Mouse (Mus musculus) fat pad, adult 2 months (tissue): Measurements from ENCODE around the gene Gmppa.

Experiments used
- DNase-seq: peaks from one replicate; pipeline ENCODE4 v3.0.0-alpha.2; 2011; ENCODE audit warnings: low read depth, low spot score; ENCODE audit errors: extremely low read depth

Gmppa gene

DNA sequence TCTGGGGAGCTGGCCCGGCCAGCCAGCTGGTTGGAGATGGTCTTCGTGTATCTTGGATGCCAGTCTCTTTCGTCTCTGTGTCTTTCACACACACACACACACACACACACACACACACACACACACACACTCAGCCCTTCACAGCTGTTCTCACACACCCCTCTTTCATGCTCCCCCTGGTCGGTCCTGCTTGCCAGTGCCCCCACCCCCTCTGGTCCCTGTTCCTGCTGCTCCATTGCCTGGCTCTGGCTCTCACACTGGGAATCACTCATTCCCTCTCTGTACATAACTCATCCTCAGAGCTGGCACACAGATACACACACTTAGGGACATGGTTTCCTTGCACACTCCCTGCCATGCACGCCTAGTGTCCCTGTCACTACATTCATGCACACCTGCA lies 16.2 kb downstream of the Gmppa start:
- DNase-seq, result no peak

DNA sequence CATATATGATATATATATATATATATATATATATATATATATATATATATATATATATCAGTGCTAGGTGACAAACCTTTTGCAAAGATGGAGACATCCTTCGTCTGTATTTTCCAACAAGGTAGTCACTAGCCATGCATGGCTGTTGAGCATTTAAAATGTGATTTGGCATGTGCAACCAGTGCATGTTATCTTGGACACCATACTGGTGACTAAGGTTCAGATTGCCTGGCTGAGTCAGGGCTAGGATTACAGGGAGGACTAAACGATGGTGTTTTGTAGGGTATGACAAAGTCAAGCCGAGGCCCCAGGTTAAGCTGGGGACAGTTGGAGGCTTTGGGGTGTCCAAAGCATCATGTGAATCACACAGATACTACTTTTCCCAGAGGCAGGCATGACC lies 19.7 kb downstream of the Gmppa start:
- DNase-seq, result no peak

DNA sequence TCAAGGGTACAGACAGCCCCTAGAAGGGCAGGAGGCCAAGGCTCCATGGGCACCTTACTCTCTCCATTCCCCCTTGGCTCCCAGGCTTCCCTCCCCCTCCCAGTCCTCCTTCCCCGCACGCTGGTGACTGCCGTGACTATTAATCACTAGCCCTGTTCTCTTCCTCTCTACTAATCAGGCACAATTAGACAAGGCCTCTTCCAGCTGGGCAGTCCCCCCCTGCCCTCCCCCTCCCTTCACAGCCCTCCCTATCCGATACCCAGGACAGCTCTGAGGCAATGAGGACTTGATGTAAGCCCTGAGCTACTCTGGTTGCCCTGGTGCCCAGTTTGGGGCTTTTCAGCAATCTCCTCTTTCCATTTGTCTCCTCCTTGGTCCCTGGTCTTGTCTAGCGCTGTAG lies 20.2 kb downstream of the Gmppa start:
- no peak for DNase-seq

DNA sequence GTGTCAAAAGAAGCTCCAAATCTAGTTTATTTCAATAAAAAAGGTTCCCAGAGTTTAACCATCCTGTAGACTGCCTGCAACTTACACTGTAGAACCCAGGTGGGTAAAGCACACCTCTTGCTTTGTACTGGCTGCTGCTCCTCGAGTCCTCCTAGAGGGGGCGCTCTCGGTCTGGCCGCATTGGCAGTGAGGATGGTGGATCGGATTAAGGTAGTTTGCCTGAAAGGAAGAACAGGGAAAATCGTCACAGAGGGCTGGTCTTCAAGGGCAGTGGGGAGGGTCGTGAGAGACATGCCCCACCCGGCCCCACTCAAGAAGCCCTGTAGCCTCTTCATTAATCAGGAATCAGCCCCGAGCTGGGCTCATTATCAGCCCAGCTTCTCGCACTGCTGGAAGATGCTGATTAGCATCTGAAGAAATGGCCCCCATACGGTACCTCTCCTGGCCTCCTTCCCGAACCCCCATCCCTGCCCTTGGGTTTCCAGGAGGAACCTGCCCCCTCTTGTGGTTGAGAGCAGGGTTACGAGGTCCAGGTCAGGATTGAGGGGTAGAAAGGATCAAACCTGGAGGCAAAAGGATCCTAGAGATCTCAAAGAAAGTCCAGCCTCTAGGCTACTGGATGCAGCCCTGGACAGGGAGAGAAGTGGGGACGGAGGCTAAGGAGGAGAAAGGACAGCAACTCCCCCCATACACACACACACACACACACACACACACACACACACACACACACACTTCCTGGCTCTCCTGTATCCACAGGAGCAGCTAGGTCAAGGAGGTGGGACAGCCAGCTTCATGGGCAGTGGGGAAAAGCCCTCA lies 21.2 kb downstream of the Gmppa start:
- DNase-seq, result no peak

DNA sequence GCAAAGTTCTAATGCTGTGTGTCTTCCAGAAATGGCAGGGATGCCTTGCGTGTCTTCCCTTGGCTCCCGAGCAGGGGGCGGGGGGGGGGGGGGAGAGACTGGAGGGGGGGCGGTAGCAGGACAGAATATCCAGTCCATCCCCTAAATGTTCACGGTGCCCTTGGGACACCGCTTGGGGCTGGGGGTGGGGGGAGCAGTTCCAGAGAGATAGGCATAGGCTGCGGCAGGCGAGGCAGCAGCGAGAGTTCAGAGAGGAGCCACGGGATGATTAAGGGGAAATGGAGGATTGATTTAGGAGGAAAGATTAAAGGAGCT lies 21.9 kb downstream of the Gmppa start:
- no peak for DNase-seq

DNA sequence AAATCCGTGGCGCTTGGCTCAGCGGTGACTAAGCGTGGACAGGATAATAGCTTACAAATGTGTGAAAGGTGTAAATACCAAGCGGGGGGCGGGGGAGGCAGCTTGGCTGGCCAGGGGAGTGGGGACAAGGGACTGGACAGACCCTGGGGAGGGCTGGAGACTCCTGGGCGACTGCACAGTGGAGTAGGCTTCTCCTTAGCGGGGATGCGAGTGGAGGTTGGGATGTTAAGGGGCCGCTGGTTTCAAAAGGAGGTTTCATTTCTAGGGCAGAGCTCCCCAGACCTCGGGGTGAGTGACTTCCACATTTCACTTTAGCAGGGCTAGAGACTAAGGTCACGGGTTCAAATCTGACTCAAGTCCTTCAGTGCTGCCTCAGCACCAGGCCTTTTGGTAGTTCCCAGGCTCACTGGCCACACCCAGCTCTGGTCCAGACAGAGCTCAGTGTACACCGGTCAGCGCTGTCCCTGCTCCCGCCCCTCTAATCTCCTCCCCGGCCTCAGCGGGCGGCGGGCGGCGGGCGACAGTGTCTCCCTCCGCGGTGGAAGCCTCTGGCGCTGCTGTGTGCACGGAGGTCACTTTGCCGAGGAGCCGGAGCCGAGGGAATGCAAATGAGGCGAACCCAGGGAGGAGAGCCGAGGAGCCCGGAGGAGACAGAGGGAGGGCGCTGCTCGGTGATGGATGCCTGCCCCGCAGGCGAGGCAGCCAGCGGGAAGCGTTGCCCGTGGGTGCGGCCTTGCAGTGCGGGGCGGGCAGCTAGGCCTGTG lies 22.5 kb downstream of the Gmppa start:
- DNase-seq, result no peak

DNA sequence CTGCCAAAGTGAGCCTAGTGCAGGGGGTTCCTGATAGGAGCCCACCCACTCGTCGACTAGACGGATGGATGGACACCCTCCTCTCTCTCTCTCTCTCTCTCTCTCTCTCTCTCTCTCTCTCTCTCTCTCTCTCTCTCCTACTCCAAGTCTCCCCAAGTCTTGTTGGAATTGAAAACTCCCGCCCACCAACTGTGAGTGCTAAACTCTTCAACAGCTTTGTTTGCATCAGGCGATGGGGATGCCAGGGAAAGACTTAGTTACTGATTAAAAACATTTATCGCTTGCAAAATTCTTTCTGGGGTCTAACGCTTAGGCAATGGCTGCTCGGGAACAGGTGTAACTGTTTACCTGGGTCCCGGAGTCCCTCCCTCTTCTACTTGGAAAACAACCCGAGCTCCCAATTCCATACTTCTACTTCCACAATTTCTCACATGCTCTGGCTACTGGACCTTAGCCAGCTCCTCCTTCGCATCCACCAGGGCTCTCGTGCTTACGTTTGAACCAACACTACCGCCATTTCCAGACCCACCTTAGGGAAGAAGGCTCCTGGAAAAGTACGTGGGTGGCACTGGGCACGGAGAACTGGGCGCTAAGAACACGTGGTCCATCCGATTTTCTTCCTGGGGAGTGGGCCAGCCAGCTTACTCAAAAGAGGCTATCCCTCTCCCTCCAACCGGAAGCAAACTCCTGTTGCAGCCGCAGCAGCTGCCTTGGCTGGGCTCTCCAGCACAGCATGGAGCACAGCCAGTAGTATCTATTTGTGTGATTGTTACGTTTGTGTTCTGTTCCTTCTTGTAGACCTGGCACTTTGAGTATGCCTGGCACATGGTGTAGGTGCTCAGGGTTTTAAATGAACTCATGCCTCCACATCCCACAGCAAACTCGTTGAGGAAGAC lies 23.3 kb downstream of the Gmppa start:
- DNase-seq, result no peak

DNA sequence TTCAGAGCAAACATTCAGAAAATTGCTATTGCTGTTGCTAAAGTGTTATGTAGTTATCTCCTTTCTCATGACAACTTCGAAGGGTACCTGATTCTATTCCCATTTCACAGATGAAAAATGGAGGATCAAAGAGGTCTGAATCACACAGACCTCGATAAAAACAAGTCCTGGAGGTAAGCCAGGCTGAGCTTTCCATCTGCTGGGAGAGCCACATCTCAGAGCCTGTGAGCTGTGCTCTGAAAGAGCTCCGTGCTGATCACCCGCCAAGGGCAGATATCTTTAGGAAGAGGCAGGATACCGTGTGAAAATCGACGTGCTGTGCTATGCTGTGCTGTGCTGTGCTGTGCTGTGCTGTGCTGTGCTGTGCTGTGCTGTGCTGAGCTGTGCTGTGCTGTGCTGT lies 24.6 kb downstream of the Gmppa start:
- no peak for DNase-seq

DNA sequence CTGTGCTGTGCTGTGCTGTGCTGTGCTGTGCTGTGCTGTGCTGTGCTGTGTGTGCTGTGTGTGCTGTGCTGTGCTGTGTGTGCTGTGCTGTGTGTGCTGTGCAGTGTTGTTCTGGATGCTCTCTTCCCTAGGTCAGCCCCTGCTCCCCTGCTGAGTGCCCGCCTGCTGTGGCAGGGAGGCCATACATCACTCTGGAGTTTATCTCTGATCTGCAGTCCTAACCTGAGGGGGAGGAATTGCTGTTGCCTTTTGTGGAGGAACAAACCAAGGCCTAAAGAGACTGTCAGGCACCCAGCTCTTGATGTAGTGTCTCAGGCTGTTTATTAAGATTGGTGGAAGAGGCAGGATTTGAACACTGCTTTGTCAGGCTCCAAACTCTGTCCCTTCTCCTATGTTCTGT lies 26.9 kb downstream of the Gmppa start:
- DNase-seq, result no peak

DNA sequence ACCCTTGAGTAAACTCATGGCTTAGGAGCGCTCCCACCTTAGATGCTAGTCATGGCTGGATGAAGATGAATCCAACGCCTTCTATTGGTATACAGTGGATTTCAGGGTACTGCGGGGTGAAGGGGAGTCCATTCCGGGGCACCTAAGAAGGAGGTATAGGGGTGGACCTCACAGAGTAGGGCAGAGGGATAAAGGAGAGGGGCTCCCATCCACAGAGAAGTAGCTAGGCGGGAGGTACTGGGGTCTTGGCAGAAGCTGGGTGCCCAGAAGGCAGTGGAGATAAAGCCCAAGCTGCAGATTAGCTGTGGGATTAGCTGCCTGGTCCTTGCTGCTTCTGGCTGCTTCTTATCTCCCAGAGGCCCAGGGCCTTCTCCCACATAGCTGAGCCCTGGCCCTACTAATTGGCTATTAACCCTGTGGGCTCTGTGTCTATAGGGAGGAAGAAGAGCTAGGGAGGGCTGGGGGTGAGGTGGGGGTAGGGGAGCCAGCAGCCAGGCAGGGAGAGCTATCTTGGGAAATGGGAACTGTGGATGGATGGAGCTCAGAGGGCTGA lies 28.0 kb downstream of the Gmppa start:
- DNase-seq, result no peak

DNA sequence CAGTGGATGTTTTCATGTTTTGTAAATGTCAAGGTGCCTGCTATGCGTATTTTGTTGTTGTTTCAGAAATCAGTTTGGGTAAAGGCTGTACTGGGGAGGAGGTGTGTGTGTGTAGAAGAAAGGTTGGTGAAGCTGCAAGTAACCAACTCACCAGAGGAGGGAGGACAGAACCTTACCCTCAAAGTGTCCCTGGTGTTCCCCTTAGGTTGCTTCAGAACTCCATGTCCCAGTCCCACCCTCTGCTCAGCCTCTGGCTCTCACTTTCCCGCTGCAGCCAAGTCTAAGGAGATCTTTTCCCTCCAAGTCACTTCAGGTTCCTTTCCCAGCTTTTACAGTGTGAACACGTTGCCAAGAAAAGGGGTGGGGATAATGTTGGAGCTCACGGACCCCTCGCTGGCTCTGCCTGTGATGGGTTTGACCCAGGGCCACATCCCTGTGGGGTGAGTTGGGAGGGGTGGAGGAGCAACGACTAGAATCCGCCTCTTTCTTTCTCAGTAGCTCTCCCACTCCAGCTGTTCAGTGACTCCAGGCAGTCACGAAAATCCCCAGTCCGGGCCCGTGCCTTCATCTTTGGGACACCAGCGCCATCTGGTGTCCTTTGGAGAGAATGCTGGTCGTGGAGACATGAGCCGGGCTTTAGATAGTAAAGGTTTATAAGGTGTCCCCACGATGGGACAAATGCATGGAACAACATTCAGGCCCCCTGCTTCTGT lies 31.6 kb downstream of the Gmppa start:
- no peak for DNase-seq

DNA sequence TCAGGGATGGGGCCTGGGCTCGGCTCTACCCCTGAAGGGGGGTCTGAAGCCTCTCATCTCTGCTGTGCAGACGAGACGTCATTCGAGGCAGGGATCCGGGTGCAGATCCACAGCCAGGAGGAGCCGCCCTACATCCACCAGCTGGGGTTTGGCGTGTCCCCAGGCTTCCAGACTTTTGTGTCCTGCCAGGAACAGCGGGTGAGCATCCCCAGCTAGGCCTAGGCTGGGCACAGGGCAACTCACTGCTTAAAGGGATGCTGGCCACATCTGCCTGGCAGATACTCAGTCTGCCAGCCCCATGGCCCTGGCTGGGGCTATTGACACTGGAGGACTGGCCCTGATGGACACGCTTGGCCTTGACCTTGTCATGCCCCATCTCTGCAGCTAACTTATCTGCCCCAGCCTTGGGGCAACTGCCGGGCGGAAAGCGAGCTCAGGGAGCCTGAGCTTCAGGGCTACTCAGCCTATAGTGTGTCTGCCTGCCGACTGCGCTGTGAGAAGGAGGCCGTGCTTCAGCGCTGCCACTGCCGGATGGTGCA lies 33.6 kb downstream of the Gmppa start:
- DNase-seq, result no peak

DNA sequence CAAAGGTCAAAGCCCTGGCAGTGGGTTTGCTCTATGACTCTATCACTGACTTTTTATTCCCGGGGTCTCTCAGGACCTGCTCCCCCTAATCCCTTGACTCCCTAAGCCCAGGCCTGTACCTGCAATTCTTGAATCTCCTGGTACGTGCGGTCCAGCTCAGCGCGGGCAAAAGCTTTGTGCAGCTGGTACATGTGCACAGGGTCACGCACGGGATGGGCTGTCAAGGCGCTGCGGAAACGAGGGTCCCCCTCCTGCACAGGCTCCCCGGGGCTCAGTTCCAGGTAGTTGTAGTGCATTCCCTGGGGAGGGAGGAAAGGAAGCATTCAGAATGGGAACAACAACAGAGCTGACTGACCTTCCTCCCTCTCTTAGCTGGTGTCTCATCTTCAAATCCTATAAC lies 40.7 kb downstream of the Gmppa start:
- no peak for DNase-seq

DNA sequence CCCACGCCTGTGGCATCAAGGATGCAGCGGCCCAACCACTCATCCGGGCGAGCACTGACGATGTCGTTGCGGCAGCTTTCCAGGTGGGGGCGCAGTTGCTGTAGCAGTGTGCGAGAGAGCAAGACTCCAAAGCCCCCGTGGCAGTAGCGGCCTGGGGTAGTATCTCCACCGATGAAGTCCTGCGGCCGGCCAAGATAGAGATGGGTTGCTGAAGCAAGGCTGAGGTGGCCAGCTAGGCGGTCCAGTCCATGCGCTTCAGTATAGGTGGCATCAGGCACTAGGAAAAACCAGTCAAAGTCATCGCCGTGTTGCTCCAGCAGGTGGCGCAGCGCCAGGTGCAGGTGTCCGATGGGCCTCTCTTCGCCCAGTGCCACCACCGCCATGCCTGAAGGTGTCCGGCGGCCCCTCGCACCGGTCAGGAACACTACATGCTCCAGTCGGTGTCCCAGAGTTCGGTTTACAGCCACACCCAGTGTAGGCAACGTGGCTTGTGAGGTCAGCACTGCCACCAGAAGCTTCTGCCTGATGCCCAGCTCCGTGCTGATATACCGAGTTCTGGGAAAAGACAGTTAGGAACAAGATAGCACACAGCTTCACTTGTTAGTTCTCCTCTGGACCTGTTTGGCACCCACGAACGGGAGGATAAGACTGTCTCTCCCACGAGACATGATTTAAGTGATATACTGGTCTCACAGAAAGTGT lies 41.7 kb downstream of the Gmppa start:
- DNase-seq, result no peak

DNA sequence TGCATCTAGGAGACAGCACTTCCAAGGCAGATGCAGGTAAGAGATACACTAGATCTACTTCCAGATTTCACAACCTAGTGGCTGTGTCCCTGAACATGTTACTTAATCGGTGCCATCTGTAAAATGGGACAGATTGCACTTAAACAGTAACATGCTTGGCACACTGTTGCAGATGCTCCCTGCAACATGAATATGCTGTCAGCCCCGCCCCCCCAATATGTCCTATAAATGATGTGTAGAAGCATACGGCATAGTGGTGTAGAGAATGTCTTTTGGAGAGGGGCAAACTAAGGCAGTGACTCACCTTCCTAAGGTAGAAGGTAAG lies 42.2 kb downstream of the Gmppa start:
- DNase-seq, result no peak

DNA sequence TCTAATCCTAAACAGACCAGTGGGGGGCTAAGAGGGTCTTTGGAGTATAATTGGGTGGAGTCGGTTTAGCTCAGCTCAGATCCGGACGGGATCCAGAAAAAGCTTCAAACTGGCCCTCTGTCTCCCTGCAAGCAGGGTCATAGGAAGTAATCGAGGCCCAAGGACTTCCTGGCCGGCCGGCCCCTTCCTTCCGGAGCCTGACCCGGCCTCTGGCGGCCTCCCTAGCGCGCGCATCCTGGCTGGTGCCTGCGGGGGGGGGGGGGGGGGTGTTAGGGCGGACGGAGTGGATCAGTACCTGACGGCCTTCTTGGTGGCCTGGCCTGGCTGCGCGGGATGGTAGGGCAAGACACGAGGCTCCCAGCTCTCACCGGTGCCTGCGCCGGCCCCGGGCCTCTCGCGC lies 42.8 kb downstream of the Gmppa start:
- no peak for DNase-seq

DNA sequence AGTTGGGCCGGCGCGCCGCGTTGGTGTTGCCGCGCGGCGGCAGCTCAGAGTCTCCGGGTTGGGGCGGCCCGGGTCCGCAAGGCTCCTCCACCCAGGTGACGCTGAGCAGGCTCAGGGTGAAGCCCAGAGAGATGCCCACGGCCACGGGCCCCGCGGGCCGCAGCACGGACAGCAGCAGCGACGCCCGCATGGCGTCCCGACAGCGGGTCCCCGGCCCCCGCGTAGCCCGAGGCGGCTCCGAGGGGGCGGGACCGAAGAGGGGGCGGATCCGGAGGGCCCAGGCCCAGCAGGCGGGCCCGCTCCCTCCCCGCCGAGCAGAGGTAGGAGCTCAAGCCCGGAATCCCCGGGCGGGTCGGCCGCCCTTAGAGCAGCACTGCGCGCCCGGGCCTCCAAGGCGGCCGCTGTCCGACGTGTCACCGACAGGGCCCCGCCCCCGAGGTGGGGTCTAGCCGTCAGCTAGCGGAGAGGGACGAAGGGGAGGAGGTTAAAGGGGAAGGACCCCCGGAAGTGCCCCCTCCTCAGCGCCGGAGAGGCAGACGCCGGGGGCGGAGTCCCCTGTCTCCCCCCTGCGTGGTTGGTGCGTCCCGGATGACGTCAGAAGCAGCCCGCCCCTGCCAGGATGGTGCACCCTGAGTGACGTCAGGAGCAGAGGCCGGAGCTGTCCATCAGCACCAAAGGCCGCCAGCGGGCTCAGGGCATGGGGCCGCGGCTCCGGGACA lies 43.3 kb downstream of the Gmppa start, which contains the start of the genes Chpf and Tmem198:
Chpf (minus strand) TSS at position 392 of the 719 bp plus-strand sequence.
Tmem198 (plus strand) TSS at position 617 of the 719 bp plus-strand sequence.
- DNase-seq, result no peak

DNA sequence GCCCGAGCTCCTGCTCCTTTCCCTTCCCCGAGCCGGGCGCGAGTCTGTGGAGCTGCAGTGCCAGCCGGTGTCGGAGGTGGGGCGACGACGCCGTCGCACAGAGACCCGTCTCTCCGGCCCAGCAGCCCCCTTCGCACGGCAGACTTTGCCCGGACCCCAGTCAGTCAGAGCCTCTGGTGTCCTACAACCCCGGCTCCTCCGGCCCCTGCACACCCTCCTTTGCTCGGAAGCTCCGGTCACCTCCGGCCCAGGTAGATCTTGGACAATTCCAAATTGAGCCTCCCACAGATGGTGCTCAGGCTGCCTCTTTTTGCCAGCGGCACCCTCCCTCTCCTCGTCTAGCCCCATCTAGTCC lies 43.9 kb downstream of the Gmppa start:
- DNase-seq, result no peak

DNA sequence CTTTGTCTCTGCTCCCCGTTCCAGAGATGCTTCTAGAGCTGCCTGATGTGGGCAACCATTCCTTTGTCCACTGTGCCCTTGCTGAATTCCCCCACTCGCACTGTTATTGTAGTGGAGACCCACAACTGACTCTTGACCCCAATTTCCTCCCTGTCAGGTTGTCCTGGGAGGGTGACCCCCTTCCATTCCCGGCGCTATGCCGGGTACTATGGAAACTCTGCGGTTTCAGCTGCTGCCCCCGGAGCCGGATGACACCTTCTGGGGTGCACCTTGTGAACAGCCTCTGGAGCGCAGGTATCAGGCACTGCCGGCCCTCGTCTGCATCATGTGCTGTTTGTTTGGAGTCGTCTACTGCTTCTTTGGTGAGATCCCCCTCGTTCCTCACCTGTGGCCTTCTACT lies 44.3 kb downstream of the Gmppa start:
- no peak for DNase-seq
